Mouse (Mus musculus) thymus, adult 2 months (tissue): Measurements from ENCODE around the gene Sema5b. TPM values are rescaled to one million over a fixed set of nuclear protein-coding genes. Genes with fewer than 3 reads are reported as not detected.

ENCODE experiments used
- DNase-seq: peaks from one replicate; pipeline ENCODE4 v3.0.0; 2021
- H3K27ac ChIP-seq: fragments of 200-500 bp; 2 replicates; pipeline ENCODE4 v1.5.1; 2012; ENCODE audit warnings: low read length, control low read depth; ENCODE audit not compliant: control insufficient read depth, insufficient read depth
- H3K27me3 ChIP-seq: fragments of 200-500 bp; 2 replicates; pipeline ENCODE4 v1.6.1; 2012; ENCODE audit warnings: mild to moderate bottlenecking, low read length, moderate library complexity, mixed read lengths; ENCODE audit not compliant: control insufficient read depth, insufficient read depth
- H3K36me3 ChIP-seq: fragments of 200-500 bp; 2 replicates; pipeline ENCODE4 v1.6.1; 2012; ENCODE audit warnings: mild to moderate bottlenecking, low read length, moderate library complexity; ENCODE audit not compliant: control insufficient read depth, insufficient read depth
- H3K4me1 ChIP-seq: fragments of 200-500 bp; replicated peaks from 2 replicates; pipeline ENCODE4 v1.6.1; 2012; ENCODE audit warnings: low read length; ENCODE audit not compliant: control insufficient read depth, insufficient read depth
- H3K4me3 ChIP-seq: fragments of 200-500 bp; 2 replicates; pipeline ENCODE4 v1.5.1; 2012; ENCODE audit warnings: mild to moderate bottlenecking, low read length, control low read depth, moderate library complexity; ENCODE audit not compliant: control insufficient read depth, insufficient read depth
- CTCF ChIP-seq: fragments of 200-500 bp; IDR thresholded peaks from 2 replicates; pipeline ENCODE4 v1.5.1; 2012; ENCODE audit warnings: mild to moderate bottlenecking, control low read depth, low read length, moderate library complexity, borderline replicate concordance; ENCODE audit not compliant: control insufficient read depth, poor library complexity, insufficient read depth; ENCODE audit errors: extremely low read depth
- POLR2A ChIP-seq: fragments of 200-500 bp; IDR thresholded peaks from 2 replicates; pipeline ENCODE4 v1.6.1; 2012; ENCODE audit warnings: mild to moderate bottlenecking, low read length, control low read depth, moderate library complexity; ENCODE audit not compliant: control insufficient read depth, poor library complexity, insufficient read depth; ENCODE audit errors: extremely low read depth
- WGBS: fragments of 180-500 bp; shearing (Covaris S2); methylation state at CpG from one replicate; pipeline ENCODE4 v1.1.7; 2018; 5-methylcytosine and 5-hydroxymethylcytosine counted together
- polyA plus RNA-seq: library from polyadenylated mRNA; depleted of rRNA; stranded (reverse); fragments of >200 nt; gene quantifications from 2 replicates; pipeline ENCODE4 v1.2.3, GENCODE M21; 2012

Gene Sema5b
- polyA plus RNA-seq, 1 experiment = 0.54 TPM

- Histone ChIP-seq H3K4me1 (no peaks in the 10 kb centered on the region), H3K4me3 (no peak overlapping the region), H3K36me3 (no peaks in the 10 kb centered on the region), H3K27me3 (no peaks in the 10 kb centered on the region), H3K27ac (no peak overlapping the region)
- no peak for DNase-seq
- no peak for TF ChIP-seq CTCF
- TF ChIP-seq POLR2A = no peak
- 68% methylated on average over 17 of the region's 17 CpGs for WGBS
Measured at GRCm38 (mm10) chr16:35613851-35614804, 73.2 kb downstream of the Sema5b start.

GRCm38 (mm10) chr16:35617732-35618131 lies 76.8 kb downstream of the Sema5b start:
- WGBS = 79% methylated on average over 4 of the region's 4 CpGs
- H3K27ac ChIP-seq = no peak overlapping the region
- TF ChIP-seq POLR2A = no peak
- TF ChIP-seq CTCF = no peak

GRCm38 (mm10) chr16:35623026-35623425 lies 82.1 kb downstream of the Sema5b start:
- Histone ChIP-seq H3K36me3 (no peaks in the 10 kb centered on the region), H3K4me3 (no peak overlapping the region)
- 95% methylated on average over 2 of the region's 2 CpGs for WGBS

More at GRCm38 (mm10) chr16:35617732-35618131, 76.8 kb downstream of the Sema5b start:
- no peak for DNase-seq
- H3K27me3 ChIP-seq = no peaks in the 10 kb centered on the region
- no peaks in the 10 kb centered on the region for H3K4me1 ChIP-seq
- H3K4me3 ChIP-seq = no peak overlapping the region
- no peaks in the 10 kb centered on the region for H3K36me3 ChIP-seq

GRCm38 (mm10) chr16:35623986-35624385 lies 83.0 kb downstream of the Sema5b start:
- TF ChIP-seq CTCF (no peak), POLR2A (no peak)
- no peak for DNase-seq
- Histone ChIP-seq H3K27me3 (no peaks in the 10 kb centered on the region), H3K4me3 (no peak overlapping the region), H3K36me3 (no peaks in the 10 kb centered on the region), H3K27ac (no peak overlapping the region), H3K4me1 (no peaks in the 10 kb centered on the region)
- 73% methylated on average over 7 of the region's 7 CpGs for WGBS

More at GRCm38 (mm10) chr16:35623026-35623425, 82.1 kb downstream of the Sema5b start:
- no peak for DNase-seq
- Histone ChIP-seq H3K4me1 (no peaks in the 10 kb centered on the region), H3K27ac (no peak overlapping the region), H3K27me3 (no peaks in the 10 kb centered on the region)
- TF ChIP-seq POLR2A (no peak), CTCF (no peak)

GRCm38 (mm10) chr16:35624877-35625276 lies 83.9 kb downstream of the Sema5b start:
- no peak for TF ChIP-seq POLR2A
- no peak for TF ChIP-seq CTCF
- no peak overlapping the region for H3K27ac ChIP-seq
- WGBS = 82% methylated on average over 6 of the region's 6 CpGs

GRCm38 (mm10) chr16:35625286-35626020 lies 84.5 kb downstream of the Sema5b start:
- Histone ChIP-seq H3K36me3 (no peaks in the 10 kb centered on the region), H3K4me3 (no peak overlapping the region), H3K27ac (no peak overlapping the region), H3K27me3 (no peaks in the 10 kb centered on the region), H3K4me1 (no peaks in the 10 kb centered on the region)
- no peak for DNase-seq
- 80% methylated on average over 16 of the region's 16 CpGs for WGBS
- TF ChIP-seq CTCF = no peak
- no peak for TF ChIP-seq POLR2A

More at GRCm38 (mm10) chr16:35624877-35625276, 83.9 kb downstream of the Sema5b start:
- H3K4me3 ChIP-seq = no peak overlapping the region
- no peaks in the 10 kb centered on the region for H3K27me3 ChIP-seq
- DNase-seq = no peak
- H3K36me3 ChIP-seq = no peaks in the 10 kb centered on the region
- no peaks in the 10 kb centered on the region for H3K4me1 ChIP-seq
